Mouse (Mus musculus): ENCODE measurements around the gene Lmo2.
"Not testable (repeated sequence)": the region's sequence is repeated elsewhere in the genome, so short reads cannot be mapped to it uniquely, and the experiment has no call there.

Lmo2 gene

DNA sequence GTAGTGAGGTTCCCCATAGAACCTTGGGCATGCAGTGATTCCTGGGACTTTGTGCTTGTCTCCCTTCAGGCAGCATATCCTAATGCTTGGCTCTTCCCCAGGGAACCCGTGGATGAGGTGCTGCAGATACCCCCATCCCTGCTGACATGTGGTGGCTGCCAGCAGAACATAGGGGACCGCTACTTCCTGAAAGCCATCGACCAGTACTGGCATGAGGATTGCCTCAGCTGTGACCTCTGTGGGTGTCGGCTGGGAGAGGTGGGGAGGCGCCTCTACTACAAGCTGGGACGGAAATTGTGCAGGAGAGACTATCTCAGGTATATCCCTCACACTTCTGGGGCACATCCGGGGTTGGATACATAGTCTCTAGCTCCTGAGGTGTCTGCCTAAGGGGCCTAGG is 18.1 kb downstream of the Lmo2 start:
- Histone ChIP-seq H3K36me3 (ENCODE audit: insufficient read depth, low read length) (no peaks in the 10 kb centered on the region), H3K27me3 (ENCODE audit: insufficient read depth, low read length) (peaks cover 45% of the 10 kb centered on the region)

DNA sequence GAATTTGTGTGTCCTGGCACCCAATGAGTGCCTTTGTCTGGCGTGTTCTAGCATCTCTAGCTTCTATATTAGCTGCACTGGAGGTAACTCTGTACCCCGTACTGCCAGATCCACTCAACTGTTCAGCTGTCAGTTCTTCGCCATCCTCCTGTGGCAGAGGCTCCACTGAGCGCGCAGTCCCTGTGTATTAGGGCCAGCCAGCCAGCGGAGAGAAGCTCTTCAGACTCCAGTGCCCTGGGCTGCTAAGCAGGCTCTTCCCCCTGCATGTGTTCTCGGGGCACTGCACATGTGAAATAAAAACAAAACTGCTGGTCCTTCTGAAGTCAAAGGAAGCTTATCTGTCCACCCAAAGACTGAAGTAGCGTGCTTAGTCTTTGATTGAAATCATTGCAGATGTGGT is 19.4 kb downstream of the Lmo2 start:
- Histone ChIP-seq H3K4me1 (replicated peaks; ENCODE audit: low read depth, low read length) (peaks cover 5% of the 10 kb centered on the region), H3K27me3 (ENCODE audit: insufficient read depth, low read length) (peaks cover 32% of the 10 kb centered on the region), H3K9me3 (ENCODE audit: low read length) (peaks cover 9% of the 10 kb centered on the region), H3K4me3 (replicated peaks; ENCODE audit: low read length) (no peak overlapping the region), H3K36me3 (ENCODE audit: insufficient read depth, low read length) (no peaks in the 10 kb centered on the region)
- TF ChIP-seq NANOG (IDR thresholded peaks at IDR 0.05; ENCODE audit: borderline replicate concordance, low read length) (no peak), CTCF (conservative IDR thresholded peaks at IDR 0.05; ENCODE audit: low read length) (no peak), POU5F1 (IDR thresholded peaks at IDR 0.05; ENCODE audit: borderline replicate concordance, low read length) (no peak)

More for the DNA sequence above, 18.1 kb downstream of the Lmo2 start:
- peaks cover 11% of the 10 kb centered on the region for H3K4me1 ChIP-seq (replicated peaks; ENCODE audit: low read depth, low read length)
- H3K4me3 ChIP-seq (replicated peaks; ENCODE audit: low read length) = no peak overlapping the region
- peaks cover 9% of the 10 kb centered on the region for H3K9me3 ChIP-seq (ENCODE audit: low read length)
- TF ChIP-seq POU5F1 (IDR thresholded peaks at IDR 0.05; ENCODE audit: borderline replicate concordance, low read length) = no peak

DNA sequence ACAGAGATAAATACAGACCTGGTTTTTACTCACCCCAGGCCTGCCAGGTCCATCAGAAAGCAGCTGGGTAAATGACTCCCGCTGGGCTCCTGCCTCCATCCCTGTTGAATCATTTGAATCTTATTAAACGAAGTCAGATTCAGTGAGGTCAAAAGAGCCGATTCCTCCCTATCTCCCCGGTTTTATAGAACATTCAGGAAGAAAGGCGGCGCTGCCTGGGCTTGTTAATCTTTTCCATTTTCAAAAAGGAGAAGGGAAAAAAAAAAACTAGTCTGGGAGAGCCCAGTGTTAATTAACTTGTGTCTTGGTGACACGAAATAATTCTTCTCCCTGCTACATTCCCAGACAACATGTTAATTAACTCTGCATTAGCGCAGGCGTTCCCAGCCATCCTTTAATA is 19.9 kb downstream of the Lmo2 start:
- Histone ChIP-seq H3K4me1 (replicated peaks; ENCODE audit: low read depth, low read length) (peaks cover 9% of the 10 kb centered on the region), H3K36me3 (ENCODE audit: insufficient read depth, low read length) (no peaks in the 10 kb centered on the region), H3K4me3 (replicated peaks; ENCODE audit: low read length) (no peak overlapping the region), H3K27me3 (ENCODE audit: insufficient read depth, low read length) (peaks cover 27% of the 10 kb centered on the region), H3K9me3 (ENCODE audit: low read length) (peaks cover 9% of the 10 kb centered on the region)
- TF ChIP-seq CTCF (conservative IDR thresholded peaks at IDR 0.05; ENCODE audit: low read length) = no peak
- TF ChIP-seq NANOG (IDR thresholded peaks at IDR 0.05; ENCODE audit: borderline replicate concordance, low read length) = no peak
- no peak for TF ChIP-seq POU5F1 (IDR thresholded peaks at IDR 0.05; ENCODE audit: borderline replicate concordance, low read length)

DNA sequence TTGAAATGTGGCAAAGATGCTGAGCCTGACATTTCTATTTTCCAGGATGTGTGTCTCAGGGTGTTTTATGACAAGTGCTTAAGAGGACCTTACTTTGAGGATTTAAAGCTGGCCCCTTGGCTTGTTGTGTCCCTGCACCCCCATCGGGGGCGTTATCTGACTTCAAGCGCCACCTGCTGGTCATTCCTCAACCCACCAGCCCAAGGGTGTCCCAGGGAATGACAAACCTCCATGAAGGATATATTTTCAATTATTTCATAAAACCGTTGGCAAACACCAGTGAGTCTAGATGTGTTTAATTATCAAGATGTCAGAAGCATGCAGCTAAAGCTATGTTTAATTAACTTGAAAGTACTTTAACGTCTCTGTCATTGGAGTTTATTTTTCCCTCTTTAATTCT is 24.5 kb downstream of the Lmo2 start:
- Histone ChIP-seq H3K4me3 (replicated peaks; ENCODE audit: low read length) (no peak overlapping the region), H3K4me1 (replicated peaks; ENCODE audit: low read depth, low read length) (peaks cover 20% of the 10 kb centered on the region), H3K27me3 (ENCODE audit: insufficient read depth, low read length) (no peaks in the 10 kb centered on the region; the same call in 1 of the 2 replicates), H3K9me3 (ENCODE audit: low read length) (peaks cover 9% of the 10 kb centered on the region), H3K36me3 (ENCODE audit: insufficient read depth, low read length) (no peaks in the 10 kb centered on the region)
- TF ChIP-seq NANOG (IDR thresholded peaks at IDR 0.05; ENCODE audit: borderline replicate concordance, low read length) (no peak), CTCF (conservative IDR thresholded peaks at IDR 0.05; ENCODE audit: low read length) (peak; percentile 85)

DNA sequence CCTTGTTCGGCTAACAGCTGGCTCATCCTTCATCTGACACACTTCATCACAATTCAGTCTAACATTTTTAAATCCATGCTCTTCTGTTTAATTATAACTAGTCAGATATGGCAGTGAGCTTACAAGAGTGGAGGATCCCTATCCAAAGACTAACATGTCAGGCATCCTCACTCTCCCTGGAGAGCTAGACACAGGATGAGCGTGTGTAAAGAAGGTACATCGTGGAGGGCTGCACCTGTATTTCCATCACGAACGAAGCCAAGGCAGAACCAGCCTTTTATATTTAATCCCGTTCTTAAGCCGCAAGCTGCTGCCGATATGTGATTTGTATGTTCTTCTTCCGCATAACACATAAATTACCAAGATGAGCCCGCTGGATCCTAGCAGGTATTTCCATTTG is 25.4 kb downstream of the Lmo2 start:
- no peak for TF ChIP-seq CTCF (conservative IDR thresholded peaks at IDR 0.05; ENCODE audit: low read length)
- TF ChIP-seq NANOG (IDR thresholded peaks at IDR 0.05; ENCODE audit: borderline replicate concordance, low read length) = no peak
- no peak for TF ChIP-seq POU5F1 (IDR thresholded peaks at IDR 0.05; ENCODE audit: borderline replicate concordance, low read length)
- Histone ChIP-seq H3K4me1 (replicated peaks; ENCODE audit: low read depth, low read length) (peaks cover 20% of the 10 kb centered on the region), H3K36me3 (ENCODE audit: insufficient read depth, low read length) (no peaks in the 10 kb centered on the region), H3K27me3 (ENCODE audit: insufficient read depth, low read length) (no peaks in the 10 kb centered on the region; the same call in 1 of the 2 replicates), H3K9me3 (ENCODE audit: low read length) (peaks cover 9% of the 10 kb centered on the region), H3K4me3 (replicated peaks; ENCODE audit: low read length) (no peak overlapping the region)

DNA sequence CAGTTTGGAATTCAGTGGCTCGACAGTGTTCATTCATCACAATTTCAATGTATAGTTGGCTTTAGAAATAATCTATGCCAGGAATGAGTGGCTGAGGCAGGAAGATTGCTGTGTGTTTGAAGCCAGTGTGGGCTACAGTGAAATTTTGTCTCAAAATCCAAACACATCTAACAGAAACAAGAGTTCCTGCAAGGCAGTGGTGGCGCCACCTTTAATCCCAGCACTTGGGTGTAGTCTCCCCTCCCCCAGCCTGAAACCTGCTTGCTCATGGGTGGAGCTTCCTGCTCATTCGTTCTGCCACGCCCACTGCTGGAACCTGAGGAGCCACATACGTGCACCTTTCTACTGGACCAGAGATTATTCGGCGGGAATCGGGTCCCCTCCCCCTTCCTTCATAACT is 29.8 kb downstream of the Lmo2 start:
- H3K36me3 ChIP-seq (ENCODE audit: insufficient read depth, low read length); H3K9me3 ChIP-seq (ENCODE audit: low read length); H3K27me3 ChIP-seq (ENCODE audit: insufficient read depth, low read length); H3K4me3 ChIP-seq (replicated peaks; ENCODE audit: low read length): not testable (repeated sequence)
- peaks cover 30% of the 10 kb centered on the region for H3K4me1 ChIP-seq (replicated peaks; ENCODE audit: low read depth, low read length)

DNA sequence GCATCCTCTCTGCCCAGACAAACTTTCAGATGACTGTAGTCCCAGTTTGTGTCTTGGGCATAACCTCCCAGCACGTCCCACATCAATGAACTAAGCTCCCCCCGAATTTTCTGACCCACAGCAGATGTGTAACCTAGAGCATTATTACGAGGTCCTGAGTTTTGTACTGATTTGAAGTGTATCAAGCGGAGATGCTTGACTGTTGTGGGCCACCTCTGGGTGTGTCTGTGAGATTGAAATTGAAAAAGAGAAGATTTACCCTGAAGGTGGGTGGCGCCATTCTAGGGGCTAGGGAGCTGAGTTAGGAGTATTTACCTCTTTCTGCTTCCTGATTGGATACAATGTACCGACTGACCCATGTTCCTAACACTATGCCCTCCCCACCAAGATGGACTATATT is 31.9 kb downstream of the Lmo2 start:
- Histone ChIP-seq H3K36me3 (ENCODE audit: insufficient read depth, low read length) (no peaks in the 10 kb centered on the region), H3K9me3 (ENCODE audit: low read length) (no peaks in the 10 kb centered on the region), H3K4me3 (replicated peaks; ENCODE audit: low read length) (no peak overlapping the region), H3K4me1 (replicated peaks; ENCODE audit: low read depth, low read length) (peaks cover 27% of the 10 kb centered on the region), H3K27me3 (ENCODE audit: insufficient read depth, low read length) (no peaks in the 10 kb centered on the region)
- TF ChIP-seq CTCF (conservative IDR thresholded peaks at IDR 0.05; ENCODE audit: low read length) (no peak), NANOG (IDR thresholded peaks at IDR 0.05; ENCODE audit: borderline replicate concordance, low read length) (no peak), POU5F1 (IDR thresholded peaks at IDR 0.05; ENCODE audit: borderline replicate concordance, low read length) (no peak)

DNA sequence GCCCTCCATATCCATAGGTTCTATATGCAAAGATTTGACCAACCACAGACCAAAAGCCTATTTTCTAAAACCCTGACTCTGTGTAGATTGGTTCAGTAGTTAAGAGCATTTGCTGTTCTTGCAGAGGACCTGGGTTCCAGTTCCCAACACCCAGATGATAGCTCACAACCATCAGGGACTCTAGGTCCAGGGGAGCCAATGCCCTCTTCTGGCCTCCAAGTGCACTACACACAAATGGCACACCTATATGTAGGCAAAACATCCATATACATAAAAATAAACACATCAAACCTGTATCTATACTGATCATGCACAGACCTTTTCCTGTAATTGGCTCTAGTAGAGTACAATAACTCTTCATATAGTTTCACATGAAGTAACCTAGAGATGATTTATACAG is 33.5 kb downstream of the Lmo2 start:
- H3K36me3 ChIP-seq (ENCODE audit: insufficient read depth, low read length) = no peaks in the 10 kb centered on the region
- TF ChIP-seq CTCF (conservative IDR thresholded peaks at IDR 0.05; ENCODE audit: low read length) (peak; percentile 36; the same call in 1 of the 2 replicates), NANOG (IDR thresholded peaks at IDR 0.05; ENCODE audit: borderline replicate concordance, low read length) (no peak)
- no peaks in the 10 kb centered on the region for H3K9me3 ChIP-seq (ENCODE audit: low read length)
- H3K4me1 ChIP-seq (replicated peaks; ENCODE audit: low read depth, low read length) = peaks cover 26% of the 10 kb centered on the region
- H3K27me3 ChIP-seq (ENCODE audit: insufficient read depth, low read length) = no peaks in the 10 kb centered on the region
- H3K4me3 ChIP-seq (replicated peaks; ENCODE audit: low read length) = no peak overlapping the region

DNA sequence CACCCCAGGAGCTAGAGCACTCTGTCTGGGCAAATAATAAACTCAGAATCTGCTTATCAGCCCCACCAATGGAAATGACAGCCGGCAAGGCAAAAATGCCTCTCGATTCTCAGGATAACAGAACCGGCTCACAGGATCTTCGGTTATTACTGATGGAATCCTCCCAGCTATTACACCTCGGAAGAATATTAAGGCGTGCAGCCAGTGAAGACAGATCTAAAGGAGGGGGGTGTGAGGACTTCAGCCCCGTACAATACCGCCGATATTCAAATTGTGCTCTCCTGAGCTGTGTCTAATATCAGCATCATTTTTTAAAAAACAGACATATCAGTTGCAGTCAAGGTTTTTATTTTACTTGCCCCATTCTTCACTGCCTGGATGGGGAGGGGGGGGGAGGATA is 34.4 kb downstream of the Lmo2 start:
- TF ChIP-seq NANOG (IDR thresholded peaks at IDR 0.05; ENCODE audit: borderline replicate concordance, low read length) = no peak
- no peak for TF ChIP-seq CTCF (conservative IDR thresholded peaks at IDR 0.05; ENCODE audit: low read length)
- no peak for TF ChIP-seq POU5F1 (IDR thresholded peaks at IDR 0.05; ENCODE audit: borderline replicate concordance, low read length)
- no peaks in the 10 kb centered on the region for H3K9me3 ChIP-seq (ENCODE audit: low read length)

More for the DNA sequence above, 34.4 kb downstream of the Lmo2 start:
- no peaks in the 10 kb centered on the region for H3K36me3 ChIP-seq (ENCODE audit: insufficient read depth, low read length)
- H3K4me3 ChIP-seq (replicated peaks; ENCODE audit: low read length) = peak overlapping the region; percentile 70
- peaks cover 19% of the 10 kb centered on the region for H3K4me1 ChIP-seq (replicated peaks; ENCODE audit: low read depth, low read length)
- no peaks in the 10 kb centered on the region for H3K27me3 ChIP-seq (ENCODE audit: insufficient read depth, low read length)

Measured in E14TG2a.4 (cell line).